Mouse (Mus musculus) liver, adult 2 months (tissue): Measurements from ENCODE around the gene Tia1. TPM values are rescaled to one million over a fixed set of nuclear protein-coding genes. Genes with fewer than 3 reads are reported as not detected.

Experiments
- DNase-seq: peaks from one replicate; pipeline ENCODE4 v3.0.0-alpha.2; 2011; ENCODE audit warnings: low read depth, low spot score; ENCODE audit errors: extremely low read depth
- H3K27ac ChIP-seq: fragments of 200-500 bp; replicated peaks from 2 replicates; pipeline ENCODE4 v1.5.1; 2012; ENCODE audit warnings: low read depth, mild to moderate bottlenecking, control low read depth, inconsistent platforms, low read length; ENCODE audit not compliant: insufficient read depth
- H3K27me3 ChIP-seq: fragments of 200-500 bp; 2 replicates; pipeline ENCODE4 v1.6.1; 2012; ENCODE audit warnings: mild to moderate bottlenecking, moderate library complexity, low read length, inconsistent platforms; ENCODE audit not compliant: control insufficient read depth, insufficient read depth
- H3K36me3 ChIP-seq: fragments of 200-500 bp; 2 replicates; pipeline ENCODE4 v1.6.1; 2012; ENCODE audit warnings: low read length, inconsistent platforms; ENCODE audit not compliant: control insufficient read depth, insufficient read depth
- H3K4me1 ChIP-seq: fragments of 200-500 bp; 2 replicates; pipeline ENCODE4 v1.6.1; 2011; ENCODE audit warnings: low read length; ENCODE audit not compliant: control insufficient read depth, insufficient read depth
- H3K4me3 ChIP-seq: fragments of 200-500 bp; 2 replicates; pipeline ENCODE4 v1.5.1; 2011; ENCODE audit warnings: low read depth, mild to moderate bottlenecking, control low read depth, low read length, moderate library complexity; ENCODE audit not compliant: insufficient read depth
- H3K79me2 ChIP-seq: fragments of 200-500 bp; 2 replicates; pipeline ENCODE4 v1.6.1; 2012; ENCODE audit warnings: inconsistent platforms, mild to moderate bottlenecking, low read length, moderate library complexity; ENCODE audit not compliant: control insufficient read depth, insufficient read depth
- H3K9ac ChIP-seq: fragments of 200-500 bp; 2 replicates; pipeline ENCODE4 v1.6.1; 2012; ENCODE audit warnings: low read depth, mild to moderate bottlenecking, control low read depth, inconsistent platforms, low read length
- CTCF ChIP-seq: fragments of 200-500 bp; IDR thresholded peaks from 2 replicates; pipeline ENCODE4 v1.5.1; 2011; ENCODE audit warnings: low read depth, low read length, control low read depth
- POLR2A ChIP-seq: fragments of 200-500 bp; IDR thresholded peaks from 2 replicates; pipeline ENCODE4 v1.6.1; 2011; ENCODE audit warnings: low read length, control low read depth; ENCODE audit not compliant: insufficient read depth; ENCODE audit errors: extremely low read depth
- WGBS: fragments of 180-500 bp; shearing (Covaris S2); methylation state at CpG from one replicate; pipeline ENCODE4 v1.1.7; 2018; 5-methylcytosine and 5-hydroxymethylcytosine counted together
- polyA plus RNA-seq: library from polyadenylated mRNA; depleted of rRNA; stranded (reverse); fragments of >200 nt; gene quantifications from 2 replicates; pipeline ENCODE4 v1.2.3, GENCODE M21; 2012
- total RNA-seq: library from RNA; depleted of rRNA; stranded (reverse); fragments of >200 nt; gene quantifications from 2 replicates; pipeline ENCODE4 v1.2.3, GENCODE M21; 2014

Gene Tia1
- total and polyA plus RNA-seq, 2 experiments: 4.0 to 13.6 TPM

- peaks cover 41% of the 10 kb centered on the region for H3K36me3 ChIP-seq
- WGBS: 92% methylated on average over 3 of the region's 3 CpGs
- H3K27me3 ChIP-seq: no peaks in the 10 kb centered on the region
- H3K27ac ChIP-seq: no peak overlapping the region
- no peak overlapping the region for H3K9ac ChIP-seq
- no peaks in the 10 kb centered on the region for H3K79me2 ChIP-seq
- no peak overlapping the region for H3K4me3 ChIP-seq
- no peaks in the 10 kb centered on the region for H3K4me1 ChIP-seq
- no peak for DNase-seq
- TF ChIP-seq CTCF: no peak
- no peak for TF ChIP-seq POLR2A
These were observed 15.2 kb downstream of the Tia1 start for GRCm38 (mm10) chr6:86419239-86419638.

GRCm38 (mm10) chr6:86420491-86420890 lies 16.5 kb downstream of the Tia1 start:
- no peak for DNase-seq
- Histone ChIP-seq H3K36me3 (peaks cover 44% of the 10 kb centered on the region), H3K79me2 (no peaks in the 10 kb centered on the region), H3K4me1 (no peaks in the 10 kb centered on the region), H3K9ac (no peak overlapping the region), H3K4me3 (no peak overlapping the region), H3K27me3 (no peaks in the 10 kb centered on the region), H3K27ac (no peak overlapping the region)
- 88% methylated on average over 6 of the region's 6 CpGs for WGBS
- peak; percentile 35 for TF ChIP-seq CTCF
- TF ChIP-seq POLR2A: no peak

GRCm38 (mm10) chr6:86426358-86426757 lies 22.3 kb downstream of the Tia1 start, which contains the start of gene Gm44790:
TSS of gene Gm44790 (plus strand) at chr6:86426658.
- H3K36me3 ChIP-seq: peaks cover 37% of the 10 kb centered on the region

GRCm38 (mm10) chr6:86431531-86431930 lies 27.5 kb downstream of the Tia1 start:
- no peak for DNase-seq
- WGBS: 95% methylated on average over 3 of the region's 3 CpGs
- no peaks in the 10 kb centered on the region for H3K27me3 ChIP-seq
- H3K4me3 ChIP-seq: no peak overlapping the region
- TF ChIP-seq POLR2A (no peak), CTCF (no peak)
- H3K4me1 ChIP-seq: no peaks in the 10 kb centered on the region
- peaks cover 25% of the 10 kb centered on the region for H3K36me3 ChIP-seq
- no peaks in the 10 kb centered on the region for H3K79me2 ChIP-seq
- no peak overlapping the region for H3K27ac ChIP-seq
- H3K9ac ChIP-seq: no peak overlapping the region

More at GRCm38 (mm10) chr6:86426358-86426757, 22.3 kb downstream of the Tia1 start, which contains the start of gene Gm44790:
- WGBS: 98% methylated on average over 1 of the region's 1 CpGs
- Histone ChIP-seq H3K9ac (no peak within 1 kb of the TSS), H3K27me3 (no peaks in the 10 kb centered on the region), H3K79me2 (no peaks in the 10 kb centered on the region), H3K27ac (no peak within 1 kb of the TSS), H3K4me3 (no peak within 1 kb of the TSS), H3K4me1 (no peaks in the 10 kb centered on the region)
- no peak for DNase-seq
- no peak for TF ChIP-seq CTCF
- TF ChIP-seq POLR2A: no peak

GRCm38 (mm10) chr6:86433696-86434095 lies 29.7 kb downstream of the Tia1 start:
- H3K9ac ChIP-seq: no peak overlapping the region

GRCm38 (mm10) chr6:86437711-86438110 lies 33.7 kb downstream of the Tia1 start:
- peak; percentile 69 for DNase-seq
- peak overlapping the region; percentile 77 for H3K9ac ChIP-seq
- TF ChIP-seq POLR2A (no peak), CTCF (peak; percentile 66)
- H3K4me3 ChIP-seq: peak overlapping the region; percentile 76
- no peaks in the 10 kb centered on the region for H3K27me3 ChIP-seq
- peaks cover 1% of the 10 kb centered on the region; the same call in 1 of the 2 replicates for H3K36me3 ChIP-seq
- peaks cover 2% of the 10 kb centered on the region; the same call in 1 of the 2 replicates for H3K79me2 ChIP-seq
- 2% methylated on average over 14 of the region's 14 CpGs for WGBS
- no peaks in the 10 kb centered on the region for H3K4me1 ChIP-seq
- H3K27ac ChIP-seq: peak overlapping the region; percentile 68

More at GRCm38 (mm10) chr6:86433696-86434095, 29.7 kb downstream of the Tia1 start:
- no peak overlapping the region for H3K4me3 ChIP-seq
- no peaks in the 10 kb centered on the region for H3K79me2 ChIP-seq
- TF ChIP-seq POLR2A: no peak
- no peak for TF ChIP-seq CTCF
- peaks cover 11% of the 10 kb centered on the region for H3K36me3 ChIP-seq
- H3K27ac ChIP-seq: no peak overlapping the region
- DNase-seq: no peak
- H3K4me1 ChIP-seq: no peaks in the 10 kb centered on the region
- 89% methylated on average over 1 of the region's 1 CpGs for WGBS
- H3K27me3 ChIP-seq: no peaks in the 10 kb centered on the region
